Mouse (Mus musculus): Measurements from ENCODE around the gene Zfhx3.

- no peak for TF ChIP-seq CTCF (IDR thresholded peaks at IDR 0.05; ENCODE audit: low read depth)
- no peak for TF ChIP-seq EP300 (IDR thresholded peaks at IDR 0.05; ENCODE audit: low read depth)
These were observed 917.5 kb downstream of the Zfhx3 start for GRCm38 (mm10) chr8:108859983-108860382.

All from liver, embryonic 14.5 days (tissue).